Mouse (Mus musculus): Measurements from ENCODE around the gene Papln. TPM values are rescaled to one million over a fixed set of nuclear protein-coding genes. Genes with fewer than 3 reads are reported as not detected.

Papln gene
- polyA plus RNA-seq, 1 experiment: 2.0 TPM

- DNase-seq: no peak
- Histone ChIP-seq H3K4me3 (replicated peaks; ENCODE audit: extremely low read depth, low read depth, low read length) (no peak overlapping the region), H3K4me1 (ENCODE audit: control insufficient read depth, insufficient read depth, low read length) (no peaks in the 10 kb centered on the region)
- 47% methylated on average over 8 of the region's 8 CpGs for WGBS
- TF ChIP-seq CTCF (IDR thresholded peaks at IDR 0.05; ENCODE audit: insufficient read depth, low read length) (no peak), POLR2A (IDR thresholded peaks at IDR 0.05; ENCODE audit: borderline replicate concordance, extremely low read depth, low read depth, low read length) (no peak)
Observed at GRCm38 (mm10) chr12:83736236-83736635, 27.2 kb upstream of the Papln start.

GRCm38 (mm10) chr12:83738651-83739050 lies 24.8 kb upstream of the Papln start:
- WGBS: 89% methylated on average over 1 of the region's 1 CpGs
- H3K4me3 ChIP-seq (replicated peaks; ENCODE audit: extremely low read depth, low read depth, low read length): no peak overlapping the region
- TF ChIP-seq CTCF (IDR thresholded peaks at IDR 0.05; ENCODE audit: insufficient read depth, low read length) (no peak), POLR2A (IDR thresholded peaks at IDR 0.05; ENCODE audit: borderline replicate concordance, extremely low read depth, low read depth, low read length) (no peak)
- H3K4me1 ChIP-seq (ENCODE audit: control insufficient read depth, insufficient read depth, low read length): no peaks in the 10 kb centered on the region
- DNase-seq: no peak

GRCm38 (mm10) chr12:83741722-83742121 lies 21.7 kb upstream of the Papln start:
- DNase-seq: no peak
- 69% methylated on average over 5 of the region's 5 CpGs for whole genome bisulfite sequencing
- TF ChIP-seq POLR2A (IDR thresholded peaks at IDR 0.05; ENCODE audit: borderline replicate concordance, extremely low read depth, low read depth, low read length): no peak
- no peak for TF ChIP-seq CTCF (IDR thresholded peaks at IDR 0.05; ENCODE audit: insufficient read depth, low read length)
- Histone ChIP-seq H3K4me3 (replicated peaks; ENCODE audit: extremely low read depth, low read depth, low read length) (no peak overlapping the region), H3K4me1 (ENCODE audit: control insufficient read depth, insufficient read depth, low read length) (no peaks in the 10 kb centered on the region)

- no peak overlapping the region for H3K4me3 ChIP-seq (replicated peaks; ENCODE audit: extremely low read depth, low read depth, low read length)
- WGBS: 70% methylated on average over 4 of the region's 4 CpGs
- no peaks in the 10 kb centered on the region for H3K4me1 ChIP-seq (ENCODE audit: control insufficient read depth, insufficient read depth, low read length)
- no peak for TF ChIP-seq POLR2A (IDR thresholded peaks at IDR 0.05; ENCODE audit: borderline replicate concordance, extremely low read depth, low read depth, low read length)
- TF ChIP-seq CTCF (IDR thresholded peaks at IDR 0.05; ENCODE audit: insufficient read depth, low read length): no peak
- no peak for DNase-seq
Observed at GRCm38 (mm10) chr12:83742834-83743233, 20.6 kb upstream of the Papln start.

- 70% methylated on average over 3 of the region's 3 CpGs for WGBS
- no peak for DNase-seq
- TF ChIP-seq CTCF (IDR thresholded peaks at IDR 0.05; ENCODE audit: insufficient read depth, low read length): no peak
- no peak for TF ChIP-seq POLR2A (IDR thresholded peaks at IDR 0.05; ENCODE audit: borderline replicate concordance, extremely low read depth, low read depth, low read length)
- no peak overlapping the region for H3K4me3 ChIP-seq (replicated peaks; ENCODE audit: extremely low read depth, low read depth, low read length)
- H3K4me1 ChIP-seq (ENCODE audit: control insufficient read depth, insufficient read depth, low read length): no peaks in the 10 kb centered on the region
Observed at GRCm38 (mm10) chr12:83743712-83744111, 19.7 kb upstream of the Papln start.

- 54% methylated on average over 1 of the region's 1 CpGs for WGBS
- H3K4me3 ChIP-seq (replicated peaks; ENCODE audit: extremely low read depth, low read depth, low read length): no peak overlapping the region
- no peak for DNase-seq
- no peak for TF ChIP-seq POLR2A (IDR thresholded peaks at IDR 0.05; ENCODE audit: borderline replicate concordance, extremely low read depth, low read depth, low read length)
- TF ChIP-seq CTCF (IDR thresholded peaks at IDR 0.05; ENCODE audit: insufficient read depth, low read length): no peak
- no peaks in the 10 kb centered on the region for H3K4me1 ChIP-seq (ENCODE audit: control insufficient read depth, insufficient read depth, low read length)
Observed at GRCm38 (mm10) chr12:83749186-83749585, 14.2 kb upstream of the Papln start.

- WGBS: 18% methylated on average over 2 of the region's 2 CpGs
- no peak for DNase-seq
- TF ChIP-seq CTCF (IDR thresholded peaks at IDR 0.05; ENCODE audit: insufficient read depth, low read length): no peak
- no peak for TF ChIP-seq POLR2A (IDR thresholded peaks at IDR 0.05; ENCODE audit: borderline replicate concordance, extremely low read depth, low read depth, low read length)
- H3K4me3 ChIP-seq (replicated peaks; ENCODE audit: extremely low read depth, low read depth, low read length): no peak overlapping the region
- no peaks in the 10 kb centered on the region for H3K4me1 ChIP-seq (ENCODE audit: control insufficient read depth, insufficient read depth, low read length)
Observed at GRCm38 (mm10) chr12:83752495-83752894, 10.9 kb upstream of the Papln start.

- Histone ChIP-seq H3K4me3 (replicated peaks; ENCODE audit: extremely low read depth, low read depth, low read length) (no peak overlapping the region), H3K4me1 (ENCODE audit: control insufficient read depth, insufficient read depth, low read length) (peaks cover 3% of the 10 kb centered on the region; the same call in 1 of the 2 replicates)
- DNase-seq: no peak
- WGBS: 84% methylated on average over 10 of the region's 10 CpGs
- no peak for TF ChIP-seq POLR2A (IDR thresholded peaks at IDR 0.05; ENCODE audit: borderline replicate concordance, extremely low read depth, low read depth, low read length)
- TF ChIP-seq CTCF (IDR thresholded peaks at IDR 0.05; ENCODE audit: insufficient read depth, low read length): no peak
Observed at GRCm38 (mm10) chr12:83758735-83759134, 4.7 kb upstream of the Papln start.

GRCm38 (mm10) chr12:83760201-83760600 lies 3.2 kb upstream of the Papln start:
- no peak for DNase-seq
- TF ChIP-seq POLR2A (IDR thresholded peaks at IDR 0.05; ENCODE audit: borderline replicate concordance, extremely low read depth, low read depth, low read length) (no peak), CTCF (IDR thresholded peaks at IDR 0.05; ENCODE audit: insufficient read depth, low read length) (no peak)
- WGBS: 79% methylated on average over 2 of the region's 2 CpGs
- peaks cover 3% of the 10 kb centered on the region; the same call in 1 of the 2 replicates for H3K4me1 ChIP-seq (ENCODE audit: control insufficient read depth, insufficient read depth, low read length)
- no peak overlapping the region for H3K4me3 ChIP-seq (replicated peaks; ENCODE audit: extremely low read depth, low read depth, low read length)

- WGBS: 27% methylated on average over 4 of the region's 4 CpGs
- no peak for DNase-seq
- H3K4me3 ChIP-seq (replicated peaks; ENCODE audit: extremely low read depth, low read depth, low read length): no peak overlapping the region
- TF ChIP-seq POLR2A (IDR thresholded peaks at IDR 0.05; ENCODE audit: borderline replicate concordance, extremely low read depth, low read depth, low read length): no peak
- TF ChIP-seq CTCF (IDR thresholded peaks at IDR 0.05; ENCODE audit: insufficient read depth, low read length): no peak
- peaks cover 3% of the 10 kb centered on the region; the same call in 1 of the 2 replicates for H3K4me1 ChIP-seq (ENCODE audit: control insufficient read depth, insufficient read depth, low read length)
Observed at GRCm38 (mm10) chr12:83762706-83763105, 728 bp upstream of the Papln start.
